In the genomic region with DNA sequence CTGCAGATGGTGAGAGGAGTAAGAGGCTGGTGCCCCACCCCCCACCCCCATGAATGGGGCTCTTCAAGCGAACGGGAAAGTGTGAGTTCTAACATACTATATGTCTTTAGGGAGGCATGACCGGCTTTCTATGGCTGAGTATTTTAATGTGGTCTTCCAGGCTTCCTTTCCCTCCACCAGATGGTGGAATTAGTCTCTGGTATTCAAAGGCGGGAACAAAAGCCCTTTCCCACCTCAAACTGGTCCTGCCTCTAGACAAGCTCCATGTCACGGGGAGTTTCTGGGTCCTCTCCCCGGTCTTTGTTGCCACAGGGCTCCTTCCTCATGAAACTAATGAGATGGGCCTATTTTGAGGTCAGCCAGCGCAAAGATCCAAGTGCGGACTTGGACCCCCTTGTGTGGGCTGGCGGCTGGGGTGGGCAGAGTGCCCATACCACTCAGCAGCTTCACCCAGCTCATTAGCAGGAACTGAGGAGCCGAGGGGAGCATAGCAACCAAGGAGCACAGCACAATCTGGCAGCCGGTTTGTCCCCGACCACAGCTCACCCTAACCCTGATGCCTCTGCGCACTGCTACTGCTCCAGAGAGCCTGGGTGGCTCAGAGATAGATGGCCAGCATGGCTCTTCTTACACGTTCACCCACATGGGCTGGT, we compare ENCODE assay signal across 8 mouse cellular contexts. TPM values are rescaled to one million over a fixed set of nuclear protein-coding genes. Genes with fewer than 3 reads are reported as not detected.
DNase-seq lines count a peak whose midpoint lies in the region; ATAC-seq lines count a peak whose summit lies in the region.

No protein-coding gene starts in this region.

- 0 out of 2 replicates have a peak overlapping the region, but pooled peaks have one; percentile 19 for H3K27ac ChIP-seq in heart, embryonic 16.5 days (ENCODE audit: low read length)

- H3K4me2 ChIP-seq in heart, embryonic 16.5 days (ENCODE audit: low read depth, low read length) = no peak overlapping the region

- whole genome bisulfite sequencing in heart, embryonic 16.5 days = 47% methylated on average over 14 of the region's 14 CpGs

- no peak for ATAC-seq in heart, embryonic 16.5 days (replicated peaks; ENCODE audit: extremely low read depth, insufficient read depth, low FRiP score)

- H3K9me3 ChIP-seq in heart, embryonic 16.5 days (replicated peaks; ENCODE audit: control insufficient read depth, low read length) = no peaks in the 10 kb centered on the region

- H3K4me1 ChIP-seq in heart, embryonic 16.5 days (ENCODE audit: control insufficient read depth, insufficient read depth, low read length) = peaks cover 14% of the 10 kb centered on the region

- H3K36me3 ChIP-seq in heart, embryonic 16.5 days (ENCODE audit: control insufficient read depth, insufficient read depth) = no peaks in the 10 kb centered on the region

- H3K9ac ChIP-seq in heart, embryonic 16.5 days (ENCODE audit: low read length) = 0 out of 2 replicates have a peak overlapping the region, but pooled peaks have one; percentile 21

- no peak for DNase-seq in heart, postnatal 36 days
- DNase-seq in kidney, adult 18-20 months = peak; percentile 50
- DNase-seq in left cerebral cortex, postnatal 36 days (ENCODE audit: low spot score in 2 of 2) = peak; percentile 36 to 44
- DNase-seq in right cerebral cortex, postnatal 4 days = peak; percentile 57
- DNase-seq in c-Kit-positive CD71-positive TER-119-positive erythroid progenitor cells, embryonic 14.5 days (ENCODE audit: low spot score) = no peak
- no peak for DNase-seq in testis, postnatal 10 days (ENCODE audit: low spot score)
- no peak for DNase-seq in spleen, postnatal 36 days (ENCODE audit: low spot score in 2 of 2)

- H3K27me3 ChIP-seq in heart, embryonic 16.5 days (ENCODE audit: control insufficient read depth, insufficient read depth, low read length) = no peaks in the 10 kb centered on the region

- intact Hi-C loops in heart, postnatal 36 days (cut with DNase I) = no loop called here
- intact Hi-C loops in left cerebral cortex, postnatal 36 days (cut with DNase I) = no loop called here

- H3K4me3 ChIP-seq in heart, embryonic 16.5 days (ENCODE audit: low read length) = no peak overlapping the region

RNA-seq across cellular contexts. Expression of gene Celsr1, which starts 39.5 kb away (rescaled TPM):
- polyA plus RNA-seq in heart, embryonic 16.5 days (2015; fragmentation: Nextera tagmentation; extraction: Ambion mirVana) = 1.7 TPM in 2 replicates
- total RNA-seq in heart, postnatal 36 days (2021) = 1 to 10 TPM; 6.4 to 7.2 TPM
- 1 to 10 TPM; 3.4 to 4.3 TPM for total RNA-seq in left cerebral cortex, postnatal 36 days (2021)

Comparison
In these comparisons a context has a peak if more than half of its experiments do, and no peak if none do; other contexts are left out.
1. DNase-seq: peak in kidney, adult 18-20 months (single experiment), left cerebral cortex, postnatal 36 days (2 of 2) and right cerebral cortex, postnatal 4 days (single experiment); none in heart, postnatal 36 days (0 of 2), c-Kit-positive CD71-positive TER-119-positive erythroid progenitor cells, embryonic 14.5 days (single experiment), testis, postnatal 10 days (single experiment) and spleen, postnatal 36 days (0 of 2).